Mouse (Mus musculus) midbrain, embryonic 11.5 days (tissue): ENCODE results near the gene Hagh. TPM values are rescaled to one million over a fixed set of nuclear protein-coding genes. Genes with fewer than 3 reads are reported as not detected.

Source experiments
- ATAC-seq: fragments of 200-750 bp; cut with Nextera tagmentation; 2 replicates; pipeline ENCODE4 v1.8.0; 2017; ENCODE audit warnings: moderate TSS enrichment, moderate library complexity; ENCODE audit not compliant: low FRiP score
- DNase-seq: peaks from one replicate; pipeline ENCODE4 v3.0.0; 2015; ENCODE audit warnings: low spot score; ENCODE audit errors: missing footprints
- H3K27ac ChIP-seq: fragments of 300-500 bp; sonication (generic); 2 replicates; pipeline ENCODE4 v1.5.1; 2014; ENCODE audit warnings: low read depth, low read length
- H3K27me3 ChIP-seq: fragments of 300-500 bp; sonication (generic); 2 replicates; pipeline ENCODE4 v1.6.1; 2014; ENCODE audit warnings: mild to moderate bottlenecking, low read length, moderate library complexity, mixed read lengths; ENCODE audit not compliant: control insufficient read depth, insufficient read depth
- H3K36me3 ChIP-seq: fragments of 300-500 bp; sonication (generic); 2 replicates; pipeline ENCODE4 v1.6.1; 2014; ENCODE audit warnings: mild to moderate bottlenecking, low read length, moderate library complexity, mixed read lengths; ENCODE audit not compliant: control insufficient read depth, insufficient read depth
- H3K4me1 ChIP-seq: fragments of 300-500 bp; sonication (generic); 2 replicates; pipeline ENCODE4 v1.6.1; 2014; ENCODE audit warnings: low read length; ENCODE audit not compliant: control insufficient read depth, insufficient read depth
- H3K4me2 ChIP-seq: fragments of 300-500 bp; sonication (generic); 2 replicates; pipeline ENCODE4 v1.6.1; 2014; ENCODE audit warnings: mild to moderate bottlenecking, moderate library complexity
- H3K4me3 ChIP-seq: fragments of 300-500 bp; sonication (generic); 2 replicates; pipeline ENCODE4 v1.5.1; 2014; ENCODE audit warnings: low read depth, low read length
- H3K9ac ChIP-seq: fragments of 300-500 bp; sonication (generic); 2 replicates; pipeline ENCODE4 v1.6.1; 2014; ENCODE audit warnings: low read length
- H3K9me3 ChIP-seq: fragments of 300-500 bp; sonication (generic); 2 replicates; pipeline ENCODE4 v1.6.1; 2016; ENCODE audit warnings: low read length; ENCODE audit not compliant: control insufficient read depth
- WGBS: fragments of 180-500 bp; shearing (Covaris S2); extraction: QIAGEN DNeasy Blood & Tissue Kit; methylation state at CpG from one replicate; pipeline ENCODE4 v1.1.7; 2014; 5-methylcytosine and 5-hydroxymethylcytosine counted together
- polyA plus RNA-seq: library from polyadenylated mRNA; unstranded; fragments of >200 nt; fragmentation: Nextera tagmentation; extraction: Ambion mirVana; gene quantifications from 2 replicates; pipeline ENCODE4 v1.2.1, GENCODE M21; 2014

The Hagh gene
- polyA plus RNA-seq, 1 experiment from 2014 or later, result 28.2 TPM

DNA sequence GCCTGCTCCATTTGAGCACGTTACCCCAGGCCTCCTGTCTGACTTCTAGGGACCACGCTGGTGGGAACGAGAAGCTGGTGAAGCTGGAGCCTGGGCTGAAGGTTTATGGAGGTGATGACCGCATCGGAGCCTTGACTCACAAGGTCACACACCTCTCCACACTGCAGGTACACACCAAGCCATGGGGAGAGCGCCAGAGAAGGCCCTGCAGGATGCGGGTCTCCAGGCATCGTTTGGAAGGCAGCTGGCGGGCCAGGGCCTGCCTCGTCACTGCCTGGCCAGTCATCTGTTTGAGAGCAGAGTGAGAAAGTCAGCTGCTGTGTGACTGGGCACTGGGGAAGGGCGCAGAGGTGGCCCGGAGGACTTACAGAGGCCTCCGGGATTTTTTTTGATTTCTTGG is 16.6 kb downstream of the Hagh start:
- no peak overlapping the region for H3K27ac ChIP-seq
- H3K27me3 ChIP-seq, result no peaks in the 10 kb centered on the region; the same call in 1 of the 2 replicates
- H3K4me3 ChIP-seq, result no peak overlapping the region
- no peaks in the 10 kb centered on the region for H3K36me3 ChIP-seq
- DNase-seq (no peak), ATAC-seq (no peak)
- no peaks in the 10 kb centered on the region for H3K9me3 ChIP-seq
- H3K4me1 ChIP-seq, result no peaks in the 10 kb centered on the region
- no peak overlapping the region for H3K9ac ChIP-seq
- WGBS, result 90% methylated on average over 13 of the region's 13 CpGs
- H3K4me2 ChIP-seq, result no peak overlapping the region

DNA sequence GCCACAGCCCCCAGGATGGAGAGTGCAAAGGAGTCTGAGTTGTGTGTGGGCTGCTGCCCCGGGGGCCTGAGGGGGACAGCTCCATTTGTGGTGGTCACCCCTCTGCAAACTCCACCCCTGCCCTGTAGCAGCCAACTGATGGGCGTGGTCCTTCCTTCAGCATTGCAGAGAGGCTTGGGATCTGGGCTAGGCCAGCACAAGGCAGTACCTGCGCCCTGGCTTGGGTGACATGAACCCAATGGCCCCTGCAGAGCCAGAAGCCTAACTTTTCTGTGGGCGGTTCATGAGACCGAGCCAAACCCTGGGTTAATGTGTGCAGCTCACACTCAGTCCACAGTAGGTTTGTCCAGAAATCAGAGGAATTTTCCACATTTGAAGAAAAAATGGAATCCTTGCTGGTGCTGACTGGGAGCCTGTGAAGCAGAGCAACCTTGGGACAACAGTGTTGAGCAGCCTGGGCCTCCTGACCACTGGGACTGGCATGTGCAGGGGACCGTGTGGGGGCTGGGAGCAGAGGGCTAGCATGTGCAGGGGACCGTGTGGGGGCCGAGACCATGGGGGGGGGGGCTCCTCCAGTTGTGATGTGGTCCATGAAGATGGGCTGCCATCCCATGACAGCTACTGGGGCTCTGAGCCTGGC is 18.0 kb downstream of the Hagh start:
- H3K4me1 ChIP-seq, result no peaks in the 10 kb centered on the region
- no peak overlapping the region for H3K27ac ChIP-seq
- WGBS, result 88% methylated on average over 8 of the region's 8 CpGs
- no peak overlapping the region for H3K4me3 ChIP-seq
- no peaks in the 10 kb centered on the region for H3K36me3 ChIP-seq
- no peaks in the 10 kb centered on the region for H3K9me3 ChIP-seq
- H3K4me2 ChIP-seq, result no peak overlapping the region
- DNase-seq, result no peak
- no peak for ATAC-seq
- no peak overlapping the region for H3K9ac ChIP-seq
- H3K27me3 ChIP-seq, result no peaks in the 10 kb centered on the region

DNA sequence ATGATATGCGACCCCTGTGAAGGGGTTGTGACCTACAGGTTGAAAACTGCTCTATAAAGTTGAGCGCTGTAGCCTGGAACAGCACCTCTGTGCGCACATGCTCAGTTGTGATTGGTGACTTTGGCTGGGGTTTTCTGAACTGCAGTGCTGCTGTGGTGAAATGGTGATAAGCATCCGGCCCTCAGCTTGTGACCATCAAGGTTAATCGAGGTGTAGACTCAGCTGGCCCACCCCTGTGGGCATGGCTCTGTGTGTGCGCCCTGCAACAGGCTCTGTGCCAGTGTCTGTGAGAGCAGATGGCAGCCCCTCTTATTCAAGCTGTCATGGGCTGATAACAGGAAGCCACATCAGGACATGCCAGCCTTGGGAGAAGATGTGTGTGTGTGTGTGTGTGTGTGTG is 19.0 kb downstream of the Hagh start:
- WGBS, result 90% methylated on average over 6 of the region's 6 CpGs
- ATAC-seq, result no peak

DNA sequence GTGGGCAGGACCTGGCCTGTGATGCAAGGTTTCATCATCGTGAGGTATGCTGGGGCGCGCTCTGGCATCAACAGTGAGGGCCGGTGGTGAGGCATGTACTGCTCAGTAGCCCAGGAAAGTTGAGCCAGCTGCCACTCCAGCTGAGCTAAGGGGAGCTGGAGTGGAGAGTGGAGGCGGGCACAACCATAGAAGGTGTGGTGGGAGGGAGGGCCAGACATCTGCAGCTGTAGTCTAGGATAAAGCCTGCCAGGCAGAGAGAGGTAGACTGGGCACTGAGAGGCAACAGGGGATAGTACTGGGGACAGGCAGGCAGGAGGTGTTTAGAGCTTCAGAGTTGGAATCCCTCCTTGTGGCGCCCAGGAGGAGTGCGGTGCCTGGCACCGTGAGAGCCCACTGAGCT is 20.1 kb downstream of the Hagh start:
- no peaks in the 10 kb centered on the region for H3K4me1 ChIP-seq
- no peaks in the 10 kb centered on the region for H3K27me3 ChIP-seq
- WGBS, result 90% methylated on average over 8 of the region's 8 CpGs
- no peak for DNase-seq
- no peak overlapping the region for H3K4me2 ChIP-seq
- ATAC-seq, result no peak
- H3K36me3 ChIP-seq, result no peaks in the 10 kb centered on the region; the same call in 1 of the 2 replicates
- no peak overlapping the region for H3K9ac ChIP-seq
- H3K9me3 ChIP-seq, result no peaks in the 10 kb centered on the region
- no peak overlapping the region for H3K4me3 ChIP-seq
- no peak overlapping the region for H3K27ac ChIP-seq

More for the DNA sequence above, 19.0 kb downstream of the Hagh start:
- Histone ChIP-seq H3K36me3 (no peaks in the 10 kb centered on the region; the same call in 1 of the 2 replicates), H3K27me3 (no peaks in the 10 kb centered on the region), H3K4me1 (no peaks in the 10 kb centered on the region), H3K9ac (no peak overlapping the region), H3K9me3 (no peaks in the 10 kb centered on the region), H3K27ac (no peak overlapping the region), H3K4me3 (no peak overlapping the region), H3K4me2 (no peak overlapping the region)
- no peak for DNase-seq

DNA sequence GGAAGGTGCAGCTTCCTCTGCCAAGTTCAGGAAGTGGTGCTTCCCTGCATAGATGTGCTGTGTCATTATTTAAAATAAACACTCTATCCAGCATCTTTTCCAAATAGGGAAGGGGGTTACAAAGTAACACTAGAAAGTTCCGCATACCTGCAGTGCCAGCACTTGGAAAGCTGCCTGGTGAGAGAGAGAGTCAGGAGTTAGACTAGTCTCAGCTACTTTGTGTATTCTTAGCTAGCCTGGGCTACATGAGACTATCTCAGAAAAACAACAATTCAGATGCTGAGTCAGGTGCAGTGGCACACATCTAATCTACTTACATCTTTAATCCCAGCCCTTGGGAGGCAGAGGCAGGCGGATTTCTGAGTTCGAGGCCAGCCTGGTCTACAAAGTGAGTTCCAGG is 21.8 kb downstream of the Hagh start:
- no peak for ATAC-seq
- H3K27me3 ChIP-seq, result no peaks in the 10 kb centered on the region
- WGBS, result 89% methylated on average over 3 of the region's 3 CpGs
- H3K4me2 ChIP-seq, result no peak overlapping the region
- H3K4me3 ChIP-seq, result no peak overlapping the region
- DNase-seq, result no peak
- H3K9ac ChIP-seq, result no peak overlapping the region
- H3K27ac ChIP-seq, result no peak overlapping the region
- H3K36me3 ChIP-seq, result no peaks in the 10 kb centered on the region; the same call in 1 of the 2 replicates
- no peaks in the 10 kb centered on the region for H3K9me3 ChIP-seq
- H3K4me1 ChIP-seq, result no peaks in the 10 kb centered on the region

DNA sequence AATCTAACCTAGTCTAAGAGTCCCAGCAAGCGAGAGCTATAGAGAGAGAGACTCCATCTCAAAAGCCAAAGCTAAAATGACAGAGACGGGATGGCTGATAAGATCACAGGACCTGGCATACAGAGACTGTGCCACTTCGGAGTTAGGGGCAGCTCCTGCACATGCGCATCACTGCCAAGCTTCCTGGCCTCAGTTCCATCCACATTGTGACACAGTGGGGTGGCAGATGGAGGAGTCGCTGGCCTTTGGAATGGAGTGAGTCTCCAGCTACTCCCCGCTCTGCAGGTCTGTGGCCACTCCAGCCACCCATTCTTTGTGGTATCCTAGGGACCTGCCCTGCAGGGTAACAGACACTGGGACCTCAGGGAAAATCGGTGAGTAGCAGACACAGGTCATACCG is 25.8 kb downstream of the Hagh start, which contains the start of gene Igfals:
Gene Igfals (plus strand): TSS at position 222 of the 400 bp plus-strand sequence.
- ATAC-seq, result no peak
- H3K9ac ChIP-seq, result no peak within 1 kb of the TSS
- no peaks in the 10 kb centered on the region for H3K27me3 ChIP-seq

DNA sequence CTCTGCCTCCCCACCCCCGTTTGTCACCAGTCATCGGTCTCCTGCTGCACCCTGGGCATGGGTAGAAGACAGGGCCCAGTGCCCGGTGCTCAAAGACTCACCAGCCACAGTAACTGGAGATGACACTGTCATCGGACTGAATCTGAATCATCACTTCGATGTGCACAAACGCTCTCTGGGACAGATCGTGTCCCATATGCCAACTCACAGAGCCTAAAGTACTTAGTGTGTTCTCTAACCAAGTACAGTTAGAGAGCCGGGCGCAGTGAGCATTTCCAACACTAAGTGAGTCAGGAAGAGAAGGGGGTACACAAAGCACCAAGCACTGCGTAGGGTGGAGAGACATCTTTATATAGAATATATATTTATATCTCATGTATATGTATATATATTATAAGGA is 28.0 kb downstream of the Hagh start:
- no peaks in the 10 kb centered on the region; the same call in 1 of the 2 replicates for H3K36me3 ChIP-seq
- ATAC-seq, result no peak
- no peak overlapping the region for H3K27ac ChIP-seq
- 93% methylated on average over 10 of the region's 10 CpGs for WGBS
- no peak overlapping the region for H3K4me3 ChIP-seq
- no peaks in the 10 kb centered on the region for H3K27me3 ChIP-seq
- DNase-seq, result no peak
- H3K9ac ChIP-seq, result no peak overlapping the region
- H3K4me2 ChIP-seq, result no peak overlapping the region
- no peaks in the 10 kb centered on the region for H3K9me3 ChIP-seq
- no peaks in the 10 kb centered on the region for H3K4me1 ChIP-seq

More for the DNA sequence above, 25.8 kb downstream of the Hagh start, which contains the start of gene Igfals:
- Histone ChIP-seq H3K4me3 (no peak within 1 kb of the TSS), H3K4me2 (no peak within 1 kb of the TSS), H3K27ac (no peak within 1 kb of the TSS), H3K36me3 (no peaks in the 10 kb centered on the region; the same call in 1 of the 2 replicates), H3K9me3 (no peaks in the 10 kb centered on the region), H3K4me1 (no peaks in the 10 kb centered on the region)
- no peak for DNase-seq
- WGBS, result 86% methylated on average over 8 of the region's 8 CpGs

DNA sequence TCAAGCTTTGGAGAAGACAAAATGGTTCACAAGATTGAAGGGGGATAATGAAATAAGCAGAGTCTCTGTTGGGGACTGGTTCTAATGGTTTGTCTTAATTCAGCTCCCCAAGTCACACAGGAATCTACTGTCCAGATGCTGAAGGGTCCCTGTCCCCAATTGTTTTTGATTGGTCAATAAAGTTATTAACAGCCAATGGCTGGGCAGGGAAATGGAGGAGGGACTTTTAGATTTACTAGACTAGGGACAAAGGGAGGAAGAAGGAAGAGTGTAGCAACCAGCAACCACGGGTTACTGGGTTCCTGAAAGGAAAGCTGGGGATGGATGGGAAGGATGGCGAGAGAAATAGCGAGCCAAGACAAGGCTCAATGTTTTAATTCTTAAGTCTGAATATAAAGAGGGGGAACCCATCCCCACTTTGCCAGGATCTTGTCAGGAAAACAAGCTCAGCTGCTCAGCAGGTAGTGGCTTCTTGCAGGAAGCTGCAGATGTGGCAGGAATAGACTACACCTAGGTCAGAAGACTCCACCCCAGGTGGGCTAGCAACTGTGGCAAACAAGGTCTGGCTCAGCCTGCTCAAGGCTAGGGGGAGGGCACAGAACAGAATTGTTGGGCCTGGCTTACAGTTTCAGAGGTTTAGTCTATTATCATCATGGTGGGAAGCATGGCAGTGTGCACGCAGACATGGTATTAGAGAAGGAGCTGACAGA is 33.9 kb downstream of the Hagh start:
- H3K27ac ChIP-seq, result no peak overlapping the region
- H3K4me3 ChIP-seq, result no peak overlapping the region
- H3K36me3 ChIP-seq, result no peaks in the 10 kb centered on the region
- WGBS, result 47% methylated on average over 4 of the region's 4 CpGs
- H3K9ac ChIP-seq, result no peak overlapping the region
- ATAC-seq (no peak), DNase-seq (no peak)
- H3K4me2 ChIP-seq, result no peak overlapping the region
- H3K4me1 ChIP-seq, result no peaks in the 10 kb centered on the region
- H3K27me3 ChIP-seq, result no peaks in the 10 kb centered on the region
- no peaks in the 10 kb centered on the region for H3K9me3 ChIP-seq

DNA sequence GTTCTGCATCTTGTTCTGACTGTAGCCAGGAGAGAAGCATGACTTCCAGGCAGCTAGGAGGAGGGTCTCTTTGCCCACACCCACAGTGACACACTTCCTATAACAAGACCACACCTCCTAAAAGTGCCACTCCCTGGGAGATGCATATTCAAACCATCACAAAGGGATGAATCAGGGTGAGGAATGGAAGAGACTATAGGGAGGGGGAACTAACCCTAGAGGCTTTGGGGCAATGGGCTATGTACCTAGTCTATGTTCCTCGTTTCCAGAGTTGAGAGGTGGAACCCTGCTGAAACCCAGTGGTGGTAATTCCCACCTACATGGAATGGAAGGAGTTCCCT is 34.4 kb downstream of the Hagh start:
- H3K9ac ChIP-seq, result no peak overlapping the region
- 62% methylated on average over 1 of the region's 1 CpGs for WGBS
- H3K27me3 ChIP-seq, result no peaks in the 10 kb centered on the region
- H3K4me1 ChIP-seq, result no peaks in the 10 kb centered on the region
- no peaks in the 10 kb centered on the region for H3K36me3 ChIP-seq
- H3K27ac ChIP-seq, result no peak overlapping the region
- H3K4me3 ChIP-seq, result no peak overlapping the region
- no peak overlapping the region for H3K4me2 ChIP-seq
- H3K9me3 ChIP-seq, result no peaks in the 10 kb centered on the region
- DNase-seq (no peak), ATAC-seq (no peak)
